In the genomic region with DNA sequence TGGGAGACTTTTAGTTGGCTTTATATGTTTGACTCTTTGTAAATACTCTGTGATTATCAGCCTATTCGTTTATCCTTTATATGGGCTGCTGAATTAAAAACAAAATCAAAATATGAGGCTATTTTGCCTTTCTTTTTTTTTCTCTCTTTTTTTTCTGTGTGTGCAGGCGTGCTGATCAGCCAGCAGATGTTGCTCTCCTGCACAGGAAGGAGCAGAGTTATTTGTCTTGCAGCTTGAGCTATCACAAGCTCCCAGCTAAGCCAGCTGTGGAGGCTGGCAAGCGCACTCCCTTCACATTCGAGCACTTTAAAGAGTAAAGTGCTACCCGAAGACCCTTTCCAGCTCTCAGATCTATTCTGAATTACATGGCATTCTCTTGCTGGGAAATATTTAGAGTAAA, we compare ENCODE assay signal across 16 mouse cellular contexts.
A peak's percentile ranks its signal among the peaks of the same experiment; 100 is the strongest.
DNase-seq lines count a peak whose midpoint lies in the region; ATAC-seq and TF ChIP-seq lines count a peak whose summit lies in the region.
"Had no signal": no experiment of that assay in that cellular context is flagged by ENCODE, and none has a peak within 500 bp of the region (broad histone marks: within the 10 kb centered on the region; RNA-seq: fewer than 3 reads in every experiment).

No protein-coding gene starts in this region.

- no peak overlapping the region for H3K4me3 ChIP-seq in hindbrain, postnatal 0 days (ENCODE audit: low read length)
- no peak overlapping the region for H3K4me3 ChIP-seq in hindbrain, embryonic 14.5 days (replicated peaks; ENCODE audit: low read length)
- H3K4me3 ChIP-seq in midbrain, postnatal 0 days (ENCODE audit: low read depth, low read length), result no peak overlapping the region
- no peak overlapping the region for H3K4me3 ChIP-seq in midbrain, embryonic 16.5 days (ENCODE audit: low read depth, low read length)
- no peak overlapping the region for H3K4me3 ChIP-seq in neural tube, embryonic 15.5 days (replicated peaks)
- no peak overlapping the region for H3K4me3 ChIP-seq in heart, embryonic 11.5 days (ENCODE audit: low read depth, low read length)
- H3K4me3 ChIP-seq: heart, embryonic 12.5 days; myocyte had no signal

- no peak overlapping the region for H3K4me2 ChIP-seq in hindbrain, postnatal 0 days (ENCODE audit: low read depth, low read length)
- no peak overlapping the region for H3K4me2 ChIP-seq in hindbrain, embryonic 14.5 days (replicated peaks)
- H3K4me2 ChIP-seq in midbrain, postnatal 0 days (ENCODE audit: low read depth, low read length, poor library complexity, severe bottlenecking), result no peak overlapping the region
- no peak overlapping the region for H3K4me2 ChIP-seq in midbrain, embryonic 16.5 days (ENCODE audit: low read length)
- H3K4me2 ChIP-seq in neural tube, embryonic 15.5 days, result no peak overlapping the region
- no peak overlapping the region for H3K4me2 ChIP-seq in heart, embryonic 11.5 days
- H3K4me2 ChIP-seq: heart, embryonic 12.5 days; liver, embryonic 11.5 days had no signal

- 52% methylated on average over 5 of the region's 5 CpGs for WGBS in hindbrain, postnatal 0 days
- WGBS in hindbrain, embryonic 14.5 days, result 66% methylated on average over 5 of the region's 5 CpGs
- 61% methylated on average over 5 of the region's 5 CpGs for WGBS in midbrain, postnatal 0 days
- WGBS in midbrain, embryonic 16.5 days, result 60% methylated on average over 5 of the region's 5 CpGs
- 55% methylated on average over 5 of the region's 5 CpGs for WGBS in neural tube, embryonic 15.5 days
- 56% methylated on average over 5 of the region's 5 CpGs for WGBS in heart, embryonic 11.5 days (ENCODE audit: insufficient replicate concordance)

- no peak overlapping the region for H3K27ac ChIP-seq in hindbrain, postnatal 0 days
- no peak overlapping the region for H3K27ac ChIP-seq in hindbrain, embryonic 14.5 days
- no peak overlapping the region for H3K27ac ChIP-seq in midbrain, postnatal 0 days (ENCODE audit: low read depth, low read length)
- H3K27ac ChIP-seq in midbrain, embryonic 16.5 days (ENCODE audit: low read length), result no peak overlapping the region
- H3K27ac ChIP-seq in neural tube, embryonic 15.5 days (replicated peaks), result no peak overlapping the region
- H3K27ac ChIP-seq in heart, embryonic 11.5 days (ENCODE audit: low read depth, low read length), result no peak overlapping the region

- peak; percentile 51 for TF ChIP-seq CTCF in hindbrain, postnatal 0 days (IDR thresholded peaks at IDR 0.05; ENCODE audit: low read depth)
- TF ChIP-seq CTCF in midbrain, postnatal 0 days (IDR thresholded peaks at IDR 0.05), result peak; percentile 67
- peak; percentile 31; the same call in 1 of the 2 replicates for TF ChIP-seq CTCF in brain, embryonic 14.5 days (IDR thresholded peaks at IDR 0.05; ENCODE audit: borderline replicate concordance, extremely low read depth, insufficient read depth, insufficient read length)

- no peaks in the 10 kb centered on the region for H3K36me3 ChIP-seq in hindbrain, postnatal 0 days (ENCODE audit: insufficient read depth, low read length)
- no peaks in the 10 kb centered on the region for H3K36me3 ChIP-seq in hindbrain, embryonic 14.5 days (replicated peaks; ENCODE audit: control insufficient read depth, insufficient read depth)
- no peaks in the 10 kb centered on the region for H3K36me3 ChIP-seq in midbrain, postnatal 0 days (ENCODE audit: insufficient read depth, low read length)
- H3K36me3 ChIP-seq in midbrain, embryonic 16.5 days (ENCODE audit: control insufficient read depth, insufficient read depth, low read length), result no peaks in the 10 kb centered on the region
- H3K36me3 ChIP-seq in neural tube, embryonic 15.5 days, result no peaks in the 10 kb centered on the region
- H3K36me3 ChIP-seq in heart, embryonic 11.5 days (ENCODE audit: control insufficient read depth, insufficient read depth, low read length), result no peaks in the 10 kb centered on the region
- H3K36me3 ChIP-seq: heart, embryonic 12.5 days had no signal

- peak; percentile 40 for DNase-seq in hindbrain, postnatal 0 days (ENCODE audit: low spot score)
- DNase-seq in hindbrain, embryonic 14.5 days (ENCODE audit: low spot score), result no peak
- peak; percentile 40 for DNase-seq in midbrain, postnatal 0 days (ENCODE audit: low spot score)
- peak; percentile 53 for DNase-seq in brain, embryonic 14.5 days (ENCODE audit: low read depth)
- DNase-seq: cerebellum, adult 9-10 months; gastrocnemius, postnatal 25 days; kidney, adult 18-20 months; layer of hippocampus, adult 9-11 months; right cerebral cortex, postnatal 4 days had no signal

- H3K9me3 ChIP-seq in hindbrain, postnatal 0 days (ENCODE audit: low read length), result no peaks in the 10 kb centered on the region
- H3K9me3 ChIP-seq in hindbrain, embryonic 14.5 days (ENCODE audit: control insufficient read depth, low read length), result no peaks in the 10 kb centered on the region
- H3K9me3 ChIP-seq in midbrain, postnatal 0 days (ENCODE audit: low read length), result no peaks in the 10 kb centered on the region
- H3K9me3 ChIP-seq in midbrain, embryonic 16.5 days (replicated peaks; ENCODE audit: control insufficient read depth, low read length, poor library complexity, severe bottlenecking), result no peaks in the 10 kb centered on the region
- no peaks in the 10 kb centered on the region for H3K9me3 ChIP-seq in neural tube, embryonic 15.5 days (replicated peaks)
- H3K9me3 ChIP-seq in heart, embryonic 11.5 days (replicated peaks; ENCODE audit: control insufficient read depth, low read length), result no peaks in the 10 kb centered on the region
- H3K9me3 ChIP-seq: heart, embryonic 12.5 days had no signal

- no peaks in the 10 kb centered on the region for H3K27me3 ChIP-seq in hindbrain, postnatal 0 days (ENCODE audit: insufficient read depth, low read length)
- H3K27me3 ChIP-seq in hindbrain, embryonic 14.5 days (ENCODE audit: control insufficient read depth, insufficient read depth, low read length), result no peaks in the 10 kb centered on the region
- H3K27me3 ChIP-seq in midbrain, postnatal 0 days (ENCODE audit: insufficient read depth, low read length), result no peaks in the 10 kb centered on the region
- no peaks in the 10 kb centered on the region for H3K27me3 ChIP-seq in midbrain, embryonic 16.5 days (ENCODE audit: control insufficient read depth, insufficient read depth, low read depth, low read length)
- H3K27me3 ChIP-seq in neural tube, embryonic 15.5 days (replicated peaks), result no peaks in the 10 kb centered on the region
- no peaks in the 10 kb centered on the region for H3K27me3 ChIP-seq in heart, embryonic 11.5 days (ENCODE audit: control insufficient read depth, insufficient read depth, low read length)
- H3K27me3 ChIP-seq: heart, embryonic 12.5 days had no signal

- ATAC-seq in hindbrain, postnatal 0 days, result no peak
- no peak for ATAC-seq in hindbrain, embryonic 14.5 days (ENCODE audit: low FRiP score)
- ATAC-seq in midbrain, postnatal 0 days (ENCODE audit: low FRiP score), result no peak
- no peak for ATAC-seq in midbrain, embryonic 16.5 days
- ATAC-seq in neural tube, embryonic 15.5 days (ENCODE audit: low FRiP score), result no peak; the same call in 1 of the 2 replicates
- ATAC-seq in heart, embryonic 11.5 days (replicated peaks; ENCODE audit: insufficient number of reproducible peaks, low FRiP score, low TSS enrichment), result no peak
- ATAC-seq: lung, postnatal 0 days had no signal

- no peak for TF ChIP-seq POLR2A in brain, embryonic 14.5 days (IDR thresholded peaks at IDR 0.05; ENCODE audit: borderline replicate concordance, extremely low read depth, insufficient read depth, insufficient read length, poor library complexity, severe bottlenecking)

- H3K9ac ChIP-seq in hindbrain, postnatal 0 days (replicated peaks; ENCODE audit: low read length), result no peak overlapping the region
- H3K9ac ChIP-seq in hindbrain, embryonic 14.5 days, result no peak overlapping the region
- no peak overlapping the region for H3K9ac ChIP-seq in midbrain, postnatal 0 days (replicated peaks; ENCODE audit: low read length, poor library complexity, severe bottlenecking)
- no peak overlapping the region for H3K9ac ChIP-seq in midbrain, embryonic 16.5 days (ENCODE audit: low read depth, low read length)
- no peak overlapping the region for H3K9ac ChIP-seq in neural tube, embryonic 15.5 days (replicated peaks)
- H3K9ac ChIP-seq in heart, embryonic 11.5 days (ENCODE audit: low read depth, low read length), result no peak overlapping the region
- H3K9ac ChIP-seq: heart, embryonic 12.5 days had no signal

- no peaks in the 10 kb centered on the region for H3K4me1 ChIP-seq in hindbrain, postnatal 0 days (ENCODE audit: insufficient read depth, low read length)
- no peaks in the 10 kb centered on the region for H3K4me1 ChIP-seq in hindbrain, embryonic 14.5 days (replicated peaks; ENCODE audit: control insufficient read depth, insufficient read depth, low read length)
- H3K4me1 ChIP-seq in midbrain, postnatal 0 days (ENCODE audit: insufficient read depth, low read length), result no peaks in the 10 kb centered on the region
- no peaks in the 10 kb centered on the region for H3K4me1 ChIP-seq in midbrain, embryonic 16.5 days (ENCODE audit: control insufficient read depth, insufficient read depth, low read length)
- H3K4me1 ChIP-seq in neural tube, embryonic 15.5 days, result no peaks in the 10 kb centered on the region
- H3K4me1 ChIP-seq in heart, embryonic 11.5 days (ENCODE audit: control insufficient read depth, insufficient read depth, low read length), result no peaks in the 10 kb centered on the region
- H3K4me1 ChIP-seq: heart, embryonic 12.5 days had no signal
